Mouse (Mus musculus): ENCODE results near the gene Rpgrip1.
"Not testable (repeated sequence)": the region's sequence is repeated elsewhere in the genome, so short reads cannot be mapped to it uniquely, and the experiment has no call there.

The Rpgrip1 gene

GRCm38 (mm10) chr14:52110346-52110745 is at the start of gene Rpgrip1:
TSS of gene Rpgrip1 (plus strand) at chr14:52110704.
- DNase-seq (ENCODE audit: low spot score in 2 of 2): no peak

DNA sequence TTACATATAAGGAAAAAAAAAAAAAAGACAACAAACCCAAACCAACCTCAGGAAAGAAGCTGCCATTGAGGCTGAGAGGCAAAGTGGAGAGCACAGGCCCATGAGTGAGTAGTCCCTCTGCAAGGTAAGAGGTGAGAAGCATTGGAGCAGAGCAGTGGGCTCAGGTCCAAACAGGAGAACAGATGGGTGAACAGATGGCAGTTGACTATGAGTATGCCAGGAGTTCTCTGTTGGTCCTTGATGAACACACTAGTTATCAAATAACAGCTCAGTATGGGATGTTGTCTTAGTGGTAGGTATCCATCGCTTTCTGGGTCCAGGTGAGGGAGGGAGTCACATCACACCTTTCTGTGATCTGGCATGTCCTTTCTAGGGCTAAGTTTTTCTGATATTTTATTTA is 49.7 kb upstream of the Rpgrip1 start:
- no peak for DNase-seq (ENCODE audit: low spot score in 2 of 2)

GRCm38 (mm10) chr14:52061798-52062197 is 48.7 kb upstream of the Rpgrip1 start:
- no peak for DNase-seq (ENCODE audit: low spot score in 2 of 2)

GRCm38 (mm10) chr14:52066135-52066534 is 44.4 kb upstream of the Rpgrip1 start:
- no peak for DNase-seq (ENCODE audit: low spot score in 2 of 2)

- no peak for DNase-seq (ENCODE audit: low spot score in 2 of 2)
Measured at GRCm38 (mm10) chr14:52071599-52072137, 38.8 kb upstream of the Rpgrip1 start.

- no peak for DNase-seq (ENCODE audit: low spot score in 2 of 2)
Measured at GRCm38 (mm10) chr14:52083083-52083482, 27.4 kb upstream of the Rpgrip1 start.

DNA sequence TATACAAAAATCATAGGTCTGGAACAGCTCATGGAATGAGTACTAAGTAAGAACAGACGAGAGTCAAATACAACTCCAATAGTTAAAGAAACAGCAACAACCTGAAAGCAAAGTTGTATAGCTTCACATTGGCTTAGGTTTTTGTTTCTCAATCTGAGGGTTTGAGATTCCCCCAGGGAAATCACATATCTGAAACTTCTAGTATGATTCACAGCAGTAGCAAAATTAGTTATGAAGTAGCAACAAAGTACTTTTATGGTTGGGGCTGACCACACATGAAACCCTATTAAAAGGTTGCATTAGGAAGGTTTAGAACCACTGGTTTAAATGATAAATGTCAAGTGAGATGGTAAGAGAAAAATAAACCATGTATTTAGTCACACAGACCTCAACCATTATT is 16.0 kb upstream of the Rpgrip1 start:
- no peak for DNase-seq (ENCODE audit: low spot score in 2 of 2)

DNA sequence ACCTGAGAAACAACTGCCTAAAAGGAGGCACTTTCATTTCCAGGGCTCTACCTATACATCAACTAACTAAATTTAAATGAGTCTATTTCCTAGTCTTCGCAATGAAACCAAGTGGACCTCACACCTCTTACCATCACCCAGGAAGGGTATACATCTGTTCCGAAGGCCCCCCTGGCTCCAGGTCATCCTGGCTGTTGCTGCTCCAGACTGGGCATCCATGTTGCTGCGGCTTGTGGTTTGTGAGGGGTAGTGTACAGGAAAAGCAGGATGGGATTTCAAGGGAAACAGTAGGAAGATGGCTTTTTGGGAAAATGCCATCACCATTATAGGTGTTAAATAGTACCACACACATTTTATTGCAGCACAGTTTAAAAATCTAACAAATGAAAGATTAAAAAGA is 13.3 kb upstream of the Rpgrip1 start:
- DNase-seq (ENCODE audit: low spot score in 2 of 2): not testable (repeated sequence)

DNA sequence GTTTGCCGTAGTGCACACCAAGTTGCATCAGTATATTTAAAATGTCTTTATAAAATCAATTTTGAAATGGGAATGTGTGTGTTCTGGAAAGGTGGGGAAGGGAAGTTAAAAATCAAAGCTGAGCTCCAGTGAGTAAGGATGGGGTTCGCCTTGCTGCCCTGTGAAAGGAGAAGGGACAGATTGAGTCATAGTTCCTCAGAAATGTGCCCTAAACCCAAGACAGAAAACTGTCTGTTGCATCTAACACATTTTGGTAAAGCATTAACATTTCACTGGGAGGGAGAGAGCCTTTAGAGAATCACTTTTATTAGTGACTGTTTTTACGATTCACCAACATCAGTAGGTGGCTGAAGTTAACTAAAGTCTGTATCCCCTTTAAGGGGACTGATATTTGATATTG is 12.1 kb upstream of the Rpgrip1 start:
- not testable (repeated sequence) for DNase-seq (ENCODE audit: low spot score in 2 of 2)

GRCm38 (mm10) chr14:52099563-52099962 is 10.9 kb upstream of the Rpgrip1 start:
- DNase-seq (ENCODE audit: low spot score in 2 of 2): no peak

GRCm38 (mm10) chr14:52100170-52100960 is 10.1 kb upstream of the Rpgrip1 start:
- no peak for DNase-seq (ENCODE audit: low spot score in 2 of 2)

GRCm38 (mm10) chr14:52101285-52102157 is 9.0 kb upstream of the Rpgrip1 start:
- no peak for DNase-seq (ENCODE audit: low spot score in 2 of 2)

DNA sequence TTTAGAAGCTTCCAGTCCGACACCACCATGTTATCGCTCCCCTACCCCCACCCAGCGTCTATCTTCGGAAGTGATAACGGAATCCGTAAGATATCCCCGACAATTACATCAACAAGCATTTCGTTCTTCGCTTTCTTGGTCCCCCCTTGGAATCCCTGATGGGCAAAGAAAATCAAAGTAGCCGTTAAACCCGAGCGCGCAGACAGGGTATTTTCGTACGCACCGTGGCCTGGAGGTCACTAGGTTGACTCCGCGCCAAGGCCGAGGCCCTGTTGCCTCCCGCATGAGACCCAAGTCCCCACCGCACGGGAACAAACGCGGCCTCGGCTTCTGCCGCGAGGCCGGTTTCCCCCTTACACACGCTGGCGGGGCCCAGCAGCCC is 7.0 kb upstream of the Rpgrip1 start:
- DNase-seq (ENCODE audit: low spot score in 2 of 2): no peak

DNA sequence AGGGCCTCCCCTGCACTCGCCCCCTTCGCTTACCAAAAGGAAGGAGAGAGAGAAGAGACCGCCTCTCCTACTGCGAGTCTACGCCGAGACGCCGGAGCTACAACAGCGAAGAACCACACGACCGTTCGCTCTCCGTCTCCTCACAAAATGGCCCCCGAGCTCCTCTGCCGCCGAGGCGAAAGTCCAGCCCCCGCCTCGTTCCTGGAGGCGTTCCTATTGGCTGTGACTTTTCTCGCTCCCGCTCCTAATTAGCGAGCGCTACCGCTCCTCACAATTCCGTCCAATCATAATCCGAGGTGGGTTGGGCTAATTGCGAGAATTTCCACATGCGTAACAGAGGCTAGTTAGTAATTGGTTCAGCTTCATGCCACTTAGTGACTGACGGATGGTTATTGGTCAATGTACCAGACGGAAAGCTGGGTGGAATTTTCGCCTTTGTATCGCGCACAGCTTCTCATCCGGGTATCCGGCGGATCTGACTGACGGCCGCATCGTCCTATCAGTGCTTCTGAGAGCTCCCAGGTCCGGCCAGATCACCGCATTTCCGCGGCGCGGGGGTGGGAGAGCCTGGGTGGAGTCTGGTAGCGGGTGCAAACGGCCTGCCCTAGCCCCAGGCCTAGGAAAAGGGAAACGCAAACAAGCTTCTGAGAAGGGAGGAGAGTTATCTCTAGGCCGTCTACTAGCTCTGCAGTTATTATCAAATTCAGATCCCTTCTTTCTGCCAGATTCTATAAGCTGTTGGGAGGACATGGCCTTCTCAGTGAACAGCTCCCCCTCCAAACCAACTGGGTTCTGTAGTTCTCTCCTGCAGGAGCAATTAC is 6.4 kb upstream of the Rpgrip1 start, which contains the start of gene Hnrnpc:
Gene Hnrnpc (minus strand): TSS at position 173 of the 821 bp plus-strand sequence.
- peak; percentile 100 for DNase-seq (ENCODE audit: low spot score in 2 of 2)

DNA sequence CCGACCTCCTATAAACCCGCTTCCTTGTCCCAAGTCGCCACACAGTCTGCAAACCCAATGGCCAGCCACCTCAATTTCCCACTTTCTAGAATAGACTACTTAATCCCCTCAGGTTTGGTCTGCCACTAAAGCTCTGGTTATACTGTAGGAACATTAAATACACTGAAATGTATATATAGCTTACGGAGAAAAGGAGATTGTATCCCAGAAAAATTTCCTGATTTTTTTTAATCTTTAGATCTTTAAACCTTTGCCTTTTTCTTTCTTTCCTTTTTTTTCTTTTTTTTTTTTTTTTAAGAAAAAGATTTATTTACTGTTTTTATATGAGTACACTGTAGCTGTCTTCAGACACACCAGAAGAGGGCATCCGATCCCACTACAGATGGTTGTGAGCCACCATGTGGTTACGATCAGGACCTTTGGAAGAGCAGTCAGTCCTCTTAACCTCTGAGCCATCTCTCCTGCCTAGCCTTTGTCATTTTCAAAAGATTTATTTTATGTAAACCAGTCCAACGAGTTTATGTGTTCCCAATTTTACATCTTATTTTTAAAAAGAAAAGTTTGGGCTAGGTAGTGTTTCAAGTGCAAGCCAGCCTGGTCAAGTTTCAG is 5.7 kb upstream of the Rpgrip1 start:
- DNase-seq (ENCODE audit: low spot score in 2 of 2): no peak

DNA sequence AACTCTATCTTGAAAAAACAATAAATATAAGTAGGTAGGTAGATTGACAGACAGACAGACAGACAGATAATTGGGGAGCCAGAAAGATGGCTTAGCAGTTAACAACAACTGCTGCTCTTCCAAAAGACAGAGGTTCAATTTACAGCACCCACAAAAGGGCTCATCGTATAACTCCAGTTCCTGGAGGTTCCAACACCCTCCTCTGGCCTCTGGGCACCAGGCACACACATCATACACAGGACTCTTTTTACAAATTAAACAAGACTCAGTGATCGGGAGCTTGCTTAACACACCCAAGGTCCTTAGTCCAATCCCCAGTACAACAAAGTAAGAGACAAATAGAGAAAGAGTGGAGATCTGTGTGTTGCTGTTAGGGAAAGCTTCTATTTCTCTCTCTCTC is 5.2 kb upstream of the Rpgrip1 start:
- DNase-seq (ENCODE audit: low spot score in 2 of 2): no peak

GRCm38 (mm10) chr14:52106741-52107140 is 3.8 kb upstream of the Rpgrip1 start:
- peak; percentile 40 to 55 for DNase-seq (ENCODE audit: low spot score in 2 of 2)

- DNase-seq (ENCODE audit: low spot score in 2 of 2): no peak
Measured at GRCm38 (mm10) chr14:52108025-52108424, 2.5 kb upstream of the Rpgrip1 start.

- DNase-seq (ENCODE audit: low spot score in 2 of 2): no peak
Measured at GRCm38 (mm10) chr14:52114101-52114500, 3.6 kb downstream of the Rpgrip1 start.

DNA sequence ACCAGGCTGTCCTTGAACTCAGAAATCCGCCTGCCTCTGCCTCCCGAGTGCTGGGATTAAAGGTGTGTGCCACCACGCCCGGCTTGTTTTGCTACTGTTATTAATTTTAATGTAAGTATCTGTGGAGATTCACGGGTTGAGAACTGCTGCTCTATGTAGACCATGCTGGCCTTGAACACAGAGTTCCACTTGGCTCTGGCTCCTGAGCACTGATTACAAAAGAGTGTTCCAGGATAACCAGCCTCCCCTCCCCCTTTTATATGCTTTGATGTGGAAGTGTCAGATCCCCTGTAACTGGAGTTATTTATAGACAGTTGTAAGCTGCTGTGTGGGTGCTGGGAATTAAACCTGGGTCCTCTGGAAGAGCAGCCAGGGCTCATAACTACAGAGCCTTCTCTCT is 6.7 kb downstream of the Rpgrip1 start:
- DNase-seq (ENCODE audit: low spot score in 2 of 2): no peak

DNA sequence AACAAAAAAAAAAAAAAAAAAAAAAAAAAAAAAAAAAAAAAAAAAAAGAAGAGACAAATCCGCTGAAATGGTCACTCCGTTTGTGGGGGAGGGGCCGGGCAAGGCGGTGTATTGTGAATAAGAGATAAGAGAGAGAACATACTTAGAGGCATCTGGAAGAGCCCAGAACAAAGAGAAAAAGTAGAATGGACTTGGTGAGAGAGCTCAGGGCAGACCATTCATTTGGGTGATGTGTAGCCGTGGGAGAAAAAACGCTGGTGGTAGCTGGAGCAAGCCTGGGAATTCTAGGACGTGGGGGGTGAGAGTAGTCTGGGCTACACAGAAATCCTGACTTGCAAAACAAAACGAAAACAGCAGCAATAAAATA is 7.9 kb downstream of the Rpgrip1 start:
- no peak for DNase-seq (ENCODE audit: low spot score in 2 of 2)

Measured in heart, adult 9 months (tissue).